Mouse (Mus musculus): ENCODE measurements around the gene Arhgap23.

The Arhgap23 gene

GRCm38 (mm10) chr11:97415330-97415711, at the start of gene Arhgap23:
TSS of gene Arhgap23 (plus strand) at chr11:97415533.
- DNase-seq (ENCODE audit: extremely low read depth, insufficient read length, low spot score) = peak; percentile 86

DNA sequence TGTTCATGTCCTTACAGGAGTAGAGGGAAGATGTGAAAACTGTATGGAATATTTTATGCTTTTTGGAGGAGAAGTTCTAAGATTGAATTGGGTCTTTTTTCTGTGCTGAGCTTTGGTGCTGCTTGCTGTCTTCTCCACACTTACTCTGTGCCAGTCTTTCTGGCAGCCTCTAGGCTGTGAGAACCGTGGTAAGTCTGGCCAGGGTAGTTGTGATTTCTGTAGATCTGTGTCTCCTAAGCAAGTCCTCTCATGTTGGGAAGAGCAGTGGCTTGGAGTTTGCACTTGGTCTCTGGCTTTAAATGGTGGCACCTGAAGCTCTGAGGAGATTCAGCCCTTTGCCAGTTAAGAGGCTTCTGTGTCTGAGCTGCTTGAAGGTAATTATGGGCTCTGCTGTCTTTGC, 49.8 kb upstream of the Arhgap23 start:
- DNase-seq (ENCODE audit: extremely low read depth, insufficient read length, low spot score) = no peak

GRCm38 (mm10) chr11:97368501-97368900, 46.8 kb upstream of the Arhgap23 start:
- no peak for DNase-seq (ENCODE audit: extremely low read depth, insufficient read length, low spot score)

DNA sequence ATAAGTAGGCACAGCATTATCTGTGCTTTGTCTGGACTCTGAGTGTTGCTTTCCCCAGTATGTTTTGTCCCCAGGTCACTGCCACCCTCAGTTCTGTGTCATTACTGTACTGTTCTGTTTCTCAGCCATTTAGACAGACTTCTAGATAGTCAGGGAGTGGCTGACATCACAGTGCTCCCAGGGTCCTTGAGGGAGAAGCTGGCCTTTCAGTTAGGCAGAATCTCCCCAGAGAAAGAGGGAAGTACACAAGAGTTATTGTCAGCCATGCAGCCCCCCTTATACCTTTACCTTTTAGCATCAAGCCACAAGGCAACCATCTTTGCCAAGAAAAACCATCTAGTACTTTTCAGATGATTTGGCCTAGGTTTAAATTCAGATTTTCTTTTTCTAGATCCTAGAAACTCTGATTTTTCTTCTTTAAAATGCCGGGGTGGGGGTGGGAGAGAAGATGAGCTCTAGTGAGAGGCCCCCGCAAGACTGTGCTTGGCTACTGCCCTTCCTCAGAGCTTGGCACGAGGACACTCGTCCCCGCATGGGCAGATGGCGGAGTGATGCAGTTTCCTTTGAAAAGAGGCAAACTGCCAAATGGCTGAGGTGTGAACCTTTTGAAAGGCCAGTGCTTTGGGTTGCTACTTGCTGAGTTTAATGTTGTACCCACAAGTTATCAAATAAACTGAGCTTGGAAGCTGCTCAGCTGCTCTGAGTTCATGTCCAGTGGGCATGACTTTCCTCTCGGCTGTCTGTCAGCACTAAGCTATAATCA, 44.8 kb upstream of the Arhgap23 start:
- DNase-seq (ENCODE audit: extremely low read depth, insufficient read length, low spot score) = no peak

GRCm38 (mm10) chr11:97372159-97372864, 43.0 kb upstream of the Arhgap23 start:
- no peak for DNase-seq (ENCODE audit: extremely low read depth, insufficient read length, low spot score)

- no peak for DNase-seq (ENCODE audit: extremely low read depth, insufficient read length, low spot score)
Measured at GRCm38 (mm10) chr11:97373402-97373801, 41.9 kb upstream of the Arhgap23 start.

DNA sequence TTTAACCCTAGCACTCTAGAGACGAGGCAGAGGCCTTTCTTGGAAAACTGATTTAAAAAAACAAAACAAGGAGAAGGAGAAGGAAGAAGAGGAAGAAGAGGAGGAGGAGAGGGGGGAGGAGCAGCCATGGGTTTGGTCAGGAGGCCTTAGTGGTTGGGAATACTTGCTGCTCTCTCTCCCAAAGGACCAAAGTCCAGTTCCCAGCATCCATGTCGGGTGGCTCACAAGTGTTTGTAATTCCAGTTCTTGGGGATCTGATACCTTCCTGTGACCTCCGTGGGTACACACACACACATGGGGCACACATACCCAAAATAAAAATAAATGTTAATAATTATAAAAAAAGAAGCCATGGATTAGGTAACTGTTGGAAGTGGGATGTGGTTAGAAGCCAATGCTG, 35.3 kb upstream of the Arhgap23 start:
- DNase-seq (ENCODE audit: extremely low read depth, insufficient read length, low spot score) = no peak

- DNase-seq (ENCODE audit: extremely low read depth, insufficient read length, low spot score) = no peak
Measured at GRCm38 (mm10) chr11:97383017-97383416, 32.3 kb upstream of the Arhgap23 start.

- no peak for DNase-seq (ENCODE audit: extremely low read depth, insufficient read length, low spot score)
Measured at GRCm38 (mm10) chr11:97383764-97384163, 31.6 kb upstream of the Arhgap23 start.

GRCm38 (mm10) chr11:97387811-97388210, 27.5 kb upstream of the Arhgap23 start:
- no peak for DNase-seq (ENCODE audit: extremely low read depth, insufficient read length, low spot score)

GRCm38 (mm10) chr11:97389127-97389526, 26.2 kb upstream of the Arhgap23 start:
- DNase-seq (ENCODE audit: extremely low read depth, insufficient read length, low spot score) = no peak

GRCm38 (mm10) chr11:97393658-97394057, 21.7 kb upstream of the Arhgap23 start:
- DNase-seq (ENCODE audit: extremely low read depth, insufficient read length, low spot score) = no peak

DNA sequence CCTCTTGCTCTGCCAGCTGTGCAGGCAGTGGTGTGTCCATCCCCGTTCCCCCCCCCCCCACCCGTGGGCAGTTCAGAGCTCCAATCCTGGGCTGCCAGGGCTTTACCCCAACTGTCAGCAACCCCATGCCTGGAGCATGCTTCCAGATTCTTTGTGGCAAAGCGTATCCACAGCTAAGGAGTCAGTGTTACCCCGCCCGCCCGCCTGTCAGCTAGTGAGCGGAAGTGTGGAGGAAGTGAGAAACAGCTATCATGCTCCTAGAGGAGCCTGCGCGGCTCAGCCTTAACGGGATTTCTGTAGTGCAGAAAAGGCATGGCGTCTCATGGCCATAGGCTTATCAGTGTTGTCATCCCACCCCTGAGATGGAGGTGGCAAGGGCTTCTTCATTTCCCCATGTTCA, 21.2 kb upstream of the Arhgap23 start:
- no peak for DNase-seq (ENCODE audit: extremely low read depth, insufficient read length, low spot score)

GRCm38 (mm10) chr11:97398506-97398905, 16.8 kb upstream of the Arhgap23 start:
- DNase-seq (ENCODE audit: extremely low read depth, insufficient read length, low spot score) = no peak

DNA sequence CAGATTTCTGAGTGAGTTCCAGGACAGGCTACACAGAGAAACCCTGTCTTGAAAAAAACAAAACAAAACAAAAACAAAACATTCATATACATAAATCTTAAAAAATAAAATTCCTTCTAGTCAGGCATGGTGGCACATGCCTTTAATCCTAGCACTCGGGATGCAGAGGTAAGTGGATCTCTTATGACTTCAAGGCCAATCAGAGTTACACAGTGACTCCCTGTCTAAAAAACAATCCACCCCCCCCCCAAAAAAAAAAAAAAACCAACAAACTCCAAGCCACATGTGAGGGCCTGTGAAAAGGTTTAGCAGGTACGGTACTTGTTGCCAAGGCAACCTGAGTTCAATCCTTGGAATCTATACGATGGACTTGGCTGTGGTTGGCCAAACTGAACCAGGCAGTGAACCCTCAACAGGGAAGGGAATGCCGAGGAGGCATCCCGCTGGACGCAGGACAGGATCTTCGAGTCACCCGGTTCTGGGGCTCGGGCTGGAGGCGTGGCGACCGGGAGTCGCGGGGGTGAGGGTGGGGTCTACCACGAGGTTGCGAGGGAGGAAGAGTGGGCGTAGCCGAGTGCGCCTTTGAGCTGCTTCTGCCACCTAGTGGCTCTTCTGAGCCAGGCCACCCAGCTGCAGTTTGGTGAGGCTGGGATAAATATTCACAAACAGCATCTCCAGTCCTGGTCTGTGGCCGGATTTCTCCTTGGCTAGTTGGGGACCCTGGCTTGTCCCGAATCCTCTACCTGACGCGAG, 15.2 kb upstream of the Arhgap23 start:
- DNase-seq (ENCODE audit: extremely low read depth, insufficient read length, low spot score) = peak; percentile 85

DNA sequence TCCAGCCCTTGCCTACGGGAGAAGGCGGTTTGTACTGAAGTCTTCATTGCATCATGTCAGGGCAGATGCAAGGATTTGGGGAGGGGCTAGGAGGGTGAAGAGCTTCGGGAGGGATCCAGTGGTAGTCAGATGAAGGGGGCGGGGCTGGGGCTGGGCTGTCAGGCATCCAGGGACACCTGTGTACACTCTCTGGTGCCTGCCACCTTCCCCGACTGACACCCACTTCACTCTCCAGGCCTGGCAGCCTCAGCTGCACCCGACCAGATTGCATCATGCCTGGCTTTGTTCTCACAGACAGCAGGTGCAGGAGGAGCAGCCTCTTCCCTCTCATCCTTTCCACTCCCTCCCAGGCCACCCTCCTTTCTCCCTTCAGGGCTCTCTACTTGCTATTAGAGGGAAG, 14.3 kb upstream of the Arhgap23 start:
- DNase-seq (ENCODE audit: extremely low read depth, insufficient read length, low spot score) = peak; percentile 56

GRCm38 (mm10) chr11:97401686-97402435, 13.5 kb upstream of the Arhgap23 start:
- no peak for DNase-seq (ENCODE audit: extremely low read depth, insufficient read length, low spot score)

DNA sequence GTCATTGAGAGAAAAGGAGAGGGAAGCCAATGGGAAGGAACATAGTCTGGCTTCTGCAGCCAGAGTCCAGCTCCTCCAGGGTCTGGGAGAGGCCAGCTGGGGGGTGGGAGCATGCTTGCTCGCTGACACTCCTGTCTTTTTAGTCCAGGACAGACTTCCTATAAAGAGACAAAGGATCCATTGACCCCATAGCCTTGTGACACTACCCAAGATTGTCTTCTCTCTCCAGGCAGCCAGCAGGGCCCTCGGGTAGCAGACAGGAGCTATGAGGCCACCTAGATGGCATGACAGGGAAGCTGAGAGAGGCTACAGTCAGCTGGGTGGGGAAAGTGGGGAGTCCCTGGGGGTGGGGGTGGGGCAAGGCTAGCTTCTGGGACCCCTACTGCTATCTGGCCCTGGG, 12.6 kb upstream of the Arhgap23 start:
- DNase-seq (ENCODE audit: extremely low read depth, insufficient read length, low spot score) = no peak

DNA sequence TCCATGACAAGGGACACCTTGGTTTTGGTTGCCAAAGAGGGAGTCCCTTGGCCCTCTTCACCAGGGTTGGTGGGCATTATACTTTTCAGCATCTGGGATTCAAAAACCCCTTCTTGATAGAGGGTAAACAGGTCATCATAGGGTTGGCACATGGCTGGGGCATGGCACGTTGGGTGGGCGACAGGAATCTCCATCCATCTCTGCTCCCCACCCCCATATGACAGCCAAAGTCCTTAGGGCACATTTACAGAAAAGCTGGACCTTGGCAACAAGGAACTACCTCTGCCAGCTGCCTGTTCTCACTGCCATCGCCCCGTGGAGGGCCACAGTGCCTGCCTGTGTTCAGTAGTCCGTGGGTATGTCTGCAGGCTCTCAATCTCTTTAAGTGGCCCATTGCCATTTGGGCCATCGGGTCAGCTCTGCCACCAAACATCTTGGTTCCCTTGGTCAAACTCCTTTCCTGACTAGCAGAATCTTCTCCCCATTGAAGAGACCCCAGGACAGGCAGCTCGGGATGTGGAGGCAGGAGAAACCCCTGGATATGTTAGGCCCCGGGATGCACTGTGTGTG, 11.6 kb upstream of the Arhgap23 start:
- DNase-seq (ENCODE audit: extremely low read depth, insufficient read length, low spot score) = no peak

GRCm38 (mm10) chr11:97404184-97404760, 11.1 kb upstream of the Arhgap23 start:
- no peak for DNase-seq (ENCODE audit: extremely low read depth, insufficient read length, low spot score)

All from 3134 (cell line).